Mouse (Mus musculus): ENCODE measurements around the gene Nipa1. TPM values are rescaled to one million over a fixed set of nuclear protein-coding genes. Genes with fewer than 3 reads are reported as not detected.

Nipa1 gene
- polyA plus RNA-seq (2012; fragmentation: generic; extraction: Trizol): 1 to 10 TPM in 1 of 2 experiments, under 1 TPM in 1; 0.39 to 3.9 TPM

GRCm38 (mm10) chr7:56019930-56020253 is at the start of gene Nipa1:
Gene Nipa1 (minus strand): TSS chr7:56019954.

GRCm38 (mm10) chr7:56049831-56050321 is 30.1 kb upstream of the Nipa1 start, which contains the start of gene Herc2:
Gene Herc2 (plus strand): TSS chr7:56050196.

GRCm38 (mm10) chr7:55962004-55962908 is 57.5 kb downstream of the Nipa1 start, which contains the start of gene Nipa2:
Gene Nipa2 (minus strand): TSS chr7:55962476.

Other genes with a start within 250 kb of the Nipa1 start
- 1 to 10 TPM in 1 of 2 experiments, under 1 TPM in 1; 0.18 to 3.4 TPM for gene Tubgcp5, start 225.8 kb downstream of the Nipa1 start, polyA plus RNA-seq (2012; fragmentation: generic; extraction: Trizol)
- gene Cyfip1, start 178.2 kb downstream of the Nipa1 start, polyA plus RNA-seq (2012; fragmentation: generic; extraction: Trizol): 10 to 100 TPM in 1 of 2 experiments, 1 to 10 TPM in 1; 4.8 to 35.0 TPM
- 1 to 10 TPM; 1.0 to 6.7 TPM for gene Nipa2, start 57.5 kb downstream of the Nipa1 start, polyA plus RNA-seq (2012; fragmentation: generic; extraction: Trizol)
- gene Herc2, start 30.2 kb upstream of the Nipa1 start, polyA plus RNA-seq (2012; fragmentation: generic; extraction: Trizol): 1 to 10 TPM in 1 of 2 experiments, under 1 TPM in 1; 0.98 to 7.6 TPM
- under 1 TPM in 1 of 2 experiments, not detected in 1; 0.13 TPM for gene Oca2, start 219.8 kb upstream of the Nipa1 start, polyA plus RNA-seq (2012; fragmentation: generic; extraction: Trizol)

Measured in C3H10T1/2 (cell line).